Mouse (Mus musculus) embryonic facial prominence, embryonic 11.5 days (tissue): ENCODE measurements at regions not wholly inside any gene's neighbourhood (a gene's known extent, or its start where the extent isn't known, plus 50 kb on each side); places are given as distances from the start of the nearest gene placed in this dataset.

Experiments
- ATAC-seq: fragments of 200-750 bp; cut with Nextera tagmentation; replicated peaks from 2 replicates; pipeline ENCODE4 v1.8.0; 2017; ENCODE audit warnings: low read depth; ENCODE audit not compliant: insufficient number of reproducible peaks, low FRiP score, low TSS enrichment
- DNase-seq: peaks from one replicate; pipeline ENCODE4 v3.0.0-alpha.2; 2015; ENCODE audit warnings: low spot score
- H3K27ac ChIP-seq: fragments of 300-500 bp; sonication (generic); replicated peaks from 2 replicates; pipeline ENCODE4 v1.5.1; 2014; ENCODE audit warnings: mild to moderate bottlenecking, low read depth, low read length, control low read depth
- H3K27me3 ChIP-seq: fragments of 300-500 bp; sonication (generic); 2 replicates; pipeline ENCODE4 v1.6.1; 2014; ENCODE audit warnings: mild to moderate bottlenecking, low read length, moderate library complexity, mixed read lengths; ENCODE audit not compliant: control insufficient read depth, insufficient read depth
- H3K36me3 ChIP-seq: fragments of 300-500 bp; sonication (generic); replicated peaks from 2 replicates; pipeline ENCODE4 v1.6.1; 2014; ENCODE audit warnings: low read depth, mild to moderate bottlenecking, low read length, moderate library complexity, mixed read lengths; ENCODE audit not compliant: control insufficient read depth, insufficient read depth
- H3K4me1 ChIP-seq: fragments of 300-500 bp; sonication (generic); 2 replicates; pipeline ENCODE4 v1.6.1; 2014; ENCODE audit warnings: low read length, mixed read lengths; ENCODE audit not compliant: control insufficient read depth, insufficient read depth
- H3K4me2 ChIP-seq: fragments of 300-500 bp; sonication (generic); 2 replicates; pipeline ENCODE4 v1.6.1; 2014; ENCODE audit warnings: low read depth, mild to moderate bottlenecking, control low read depth, low read length, moderate library complexity
- H3K4me3 ChIP-seq: fragments of 300-500 bp; sonication (generic); 2 replicates; pipeline ENCODE4 v1.5.1; 2014; ENCODE audit warnings: low read depth, low read length, control low read depth
- H3K9ac ChIP-seq: fragments of 300-500 bp; sonication (generic); replicated peaks from 2 replicates; pipeline ENCODE4 v1.6.1; 2014; ENCODE audit warnings: mild to moderate bottlenecking, control low read depth, low read length
- H3K9me3 ChIP-seq: fragments of 300-500 bp; sonication (generic); replicated peaks from 2 replicates; pipeline ENCODE4 v1.6.1; 2016; ENCODE audit warnings: mild to moderate bottlenecking, low read length, inconsistent platforms, mixed read lengths; ENCODE audit not compliant: control insufficient read depth
- WGBS: fragments of 180-500 bp; shearing (Covaris S2); extraction: QIAGEN DNeasy Blood & Tissue Kit; methylation state at CpG from one replicate; pipeline ENCODE4 v1.1.7; 2014; 5-methylcytosine and 5-hydroxymethylcytosine counted together

DNA sequence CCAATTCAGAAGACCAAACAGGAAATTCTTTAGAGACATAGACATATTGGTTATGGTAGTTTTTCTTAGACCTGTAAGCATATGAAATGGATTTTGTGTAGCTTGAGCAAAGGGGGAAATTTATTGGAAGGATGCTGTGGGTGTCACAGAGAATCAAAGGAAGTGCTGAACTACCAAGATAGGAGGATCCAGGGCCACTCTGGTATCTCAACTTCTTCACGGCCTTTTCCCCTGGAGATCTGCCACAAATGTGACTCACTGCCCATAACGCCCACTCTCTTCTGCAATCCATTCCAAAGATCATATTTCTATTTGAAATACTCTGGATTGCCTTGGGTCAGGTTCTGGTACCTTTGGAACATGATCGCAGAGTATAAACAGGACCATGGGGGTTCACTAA is 161.6 kb upstream of the Fggy start:
- WGBS = 87% methylated on average over 3 of the region's 3 CpGs
- H3K4me1 ChIP-seq = no peaks in the 10 kb centered on the region
- no peak overlapping the region for H3K27ac ChIP-seq
- H3K27me3 ChIP-seq = no peaks in the 10 kb centered on the region
- H3K9me3 ChIP-seq = no peaks in the 10 kb centered on the region
- H3K36me3 ChIP-seq = no peaks in the 10 kb centered on the region
- ATAC-seq (no peak), DNase-seq (no peak)
- no peak overlapping the region for H3K4me2 ChIP-seq
- H3K4me3 ChIP-seq = no peak overlapping the region
- H3K9ac ChIP-seq = no peak overlapping the region

- ATAC-seq (no peak), DNase-seq (no peak)
- H3K27ac ChIP-seq = no peak overlapping the region
- no peak overlapping the region for H3K9ac ChIP-seq
- H3K4me2 ChIP-seq = no peak overlapping the region
- H3K9me3 ChIP-seq = no peaks in the 10 kb centered on the region
- H3K4me3 ChIP-seq = no peak overlapping the region
- H3K4me1 ChIP-seq = no peaks in the 10 kb centered on the region
- no peaks in the 10 kb centered on the region for H3K36me3 ChIP-seq
- H3K27me3 ChIP-seq = no peaks in the 10 kb centered on the region
Observed at GRCm38 (mm10) chr4:95398301-95398700, 159.0 kb upstream of the Fggy start.

DNA sequence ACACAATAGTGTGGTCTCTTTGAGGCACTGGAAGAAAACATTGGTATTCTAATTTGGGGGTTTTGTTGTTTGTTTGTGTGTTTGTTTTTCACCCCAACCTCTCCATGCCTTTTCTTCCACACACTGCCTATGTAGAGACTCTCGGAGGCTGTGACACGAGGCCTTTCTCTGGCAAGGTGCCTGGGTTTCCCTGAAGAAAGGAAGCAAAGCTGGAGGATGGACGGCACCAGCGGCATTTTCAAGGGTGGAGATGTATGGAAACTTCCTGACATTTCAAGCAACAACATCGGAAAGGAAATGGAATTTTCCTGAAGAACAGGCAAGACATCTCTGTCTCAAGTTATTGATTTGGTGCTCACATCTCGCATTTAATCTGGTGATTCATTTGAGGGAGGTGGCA is 155.0 kb upstream of the Fggy start:
- H3K36me3 ChIP-seq = no peaks in the 10 kb centered on the region
- no peak overlapping the region for H3K4me2 ChIP-seq
- no peak for ATAC-seq
- no peak overlapping the region for H3K4me3 ChIP-seq
- no peak overlapping the region for H3K27ac ChIP-seq
- H3K4me1 ChIP-seq = no peaks in the 10 kb centered on the region
- H3K9me3 ChIP-seq = no peaks in the 10 kb centered on the region
- no peak for DNase-seq
- 84% methylated on average over 6 of the region's 6 CpGs for WGBS
- no peaks in the 10 kb centered on the region for H3K27me3 ChIP-seq
- H3K9ac ChIP-seq = no peak overlapping the region

DNA sequence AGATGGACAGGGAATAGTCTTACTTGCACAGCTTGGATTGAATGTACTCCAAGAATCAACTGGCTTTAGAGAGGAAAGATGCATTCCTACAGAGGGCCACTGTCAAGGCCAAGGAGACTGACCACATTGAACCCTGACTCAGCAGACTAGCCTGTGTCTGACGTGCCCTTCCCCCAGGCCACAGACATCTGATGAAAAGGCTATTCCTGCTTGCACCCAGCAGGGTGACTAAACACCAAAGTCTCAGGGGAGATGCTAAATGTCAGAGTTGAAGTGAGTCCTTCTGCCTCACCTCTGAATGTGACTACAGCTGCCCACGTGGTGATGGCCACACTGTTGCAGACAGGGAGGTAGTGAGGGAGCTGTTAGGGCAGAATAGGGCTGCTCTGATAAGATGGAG is 140.2 kb upstream of the Fggy start:
- H3K9me3 ChIP-seq = no peaks in the 10 kb centered on the region
- WGBS = 45% methylated on average over 2 of the region's 2 CpGs
- no peaks in the 10 kb centered on the region for H3K27me3 ChIP-seq
- no peaks in the 10 kb centered on the region for H3K4me1 ChIP-seq
- H3K9ac ChIP-seq = no peak overlapping the region
- ATAC-seq (no peak), DNase-seq (no peak)
- H3K36me3 ChIP-seq = no peaks in the 10 kb centered on the region
- H3K27ac ChIP-seq = no peak overlapping the region
- no peak overlapping the region for H3K4me2 ChIP-seq
- no peak overlapping the region for H3K4me3 ChIP-seq

GRCm38 (mm10) chr4:95426563-95426962 is 130.7 kb upstream of the Fggy start:
- H3K4me2 ChIP-seq = no peak overlapping the region
- H3K9ac ChIP-seq = no peak overlapping the region
- H3K36me3 ChIP-seq = no peaks in the 10 kb centered on the region
- DNase-seq = no peak
- no peaks in the 10 kb centered on the region for H3K4me1 ChIP-seq
- H3K27me3 ChIP-seq = no peaks in the 10 kb centered on the region
- H3K9me3 ChIP-seq = no peaks in the 10 kb centered on the region
- no peak overlapping the region for H3K27ac ChIP-seq
- WGBS = 67% methylated on average over 1 of the region's 1 CpGs
- H3K4me3 ChIP-seq = no peak overlapping the region
- ATAC-seq = no peak

GRCm38 (mm10) chr4:95434543-95434942 is 122.8 kb upstream of the Fggy start:
- H3K4me1 ChIP-seq = no peaks in the 10 kb centered on the region
- 30% methylated on average over 4 of the region's 4 CpGs for WGBS
- H3K27me3 ChIP-seq = no peaks in the 10 kb centered on the region
- no peak overlapping the region for H3K9ac ChIP-seq
- DNase-seq (no peak), ATAC-seq (no peak)
- no peaks in the 10 kb centered on the region for H3K36me3 ChIP-seq
- H3K27ac ChIP-seq = no peak overlapping the region
- no peaks in the 10 kb centered on the region for H3K9me3 ChIP-seq
- H3K4me3 ChIP-seq = no peak overlapping the region
- H3K4me2 ChIP-seq = no peak overlapping the region

- 45% methylated on average over 4 of the region's 4 CpGs for WGBS
- Histone ChIP-seq H3K27me3 (no peaks in the 10 kb centered on the region), H3K4me1 (no peaks in the 10 kb centered on the region), H3K27ac (no peak overlapping the region), H3K36me3 (no peaks in the 10 kb centered on the region), H3K4me2 (no peak overlapping the region), H3K4me3 (no peak overlapping the region), H3K9me3 (no peaks in the 10 kb centered on the region), H3K9ac (no peak overlapping the region)
- DNase-seq (no peak), ATAC-seq (no peak)
Observed at GRCm38 (mm10) chr4:95435080-95435479, 122.2 kb upstream of the Fggy start.

DNA sequence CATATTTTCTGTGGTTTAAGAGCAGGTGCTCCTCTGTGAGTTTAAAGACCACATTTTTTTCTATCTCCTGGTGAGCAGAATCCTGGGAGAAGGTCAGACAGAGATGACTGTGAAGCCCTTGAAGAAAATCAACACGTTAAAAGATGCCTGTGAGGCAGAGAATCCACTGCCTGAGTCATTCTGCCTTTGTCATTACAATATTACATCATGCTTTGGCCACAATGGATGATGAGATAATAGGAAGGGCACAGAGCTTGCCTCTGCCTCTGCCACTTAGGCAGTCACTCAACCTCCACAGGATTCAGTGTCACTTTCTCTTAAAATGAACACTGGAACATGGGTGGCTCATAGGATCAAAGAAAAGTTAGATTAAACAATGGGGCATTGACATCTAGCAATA is 117.5 kb upstream of the Fggy start:
- no peak for DNase-seq
- WGBS = 47% methylated on average over 1 of the region's 1 CpGs
- Histone ChIP-seq H3K36me3 (no peaks in the 10 kb centered on the region), H3K4me2 (no peak overlapping the region), H3K27ac (no peak overlapping the region), H3K9me3 (no peaks in the 10 kb centered on the region), H3K4me3 (no peak overlapping the region), H3K27me3 (no peaks in the 10 kb centered on the region), H3K4me1 (no peaks in the 10 kb centered on the region), H3K9ac (no peak overlapping the region)
- no peak for ATAC-seq
